Comparison of ENCODE assay signal across 8 mouse cellular contexts in the genomic region with DNA sequence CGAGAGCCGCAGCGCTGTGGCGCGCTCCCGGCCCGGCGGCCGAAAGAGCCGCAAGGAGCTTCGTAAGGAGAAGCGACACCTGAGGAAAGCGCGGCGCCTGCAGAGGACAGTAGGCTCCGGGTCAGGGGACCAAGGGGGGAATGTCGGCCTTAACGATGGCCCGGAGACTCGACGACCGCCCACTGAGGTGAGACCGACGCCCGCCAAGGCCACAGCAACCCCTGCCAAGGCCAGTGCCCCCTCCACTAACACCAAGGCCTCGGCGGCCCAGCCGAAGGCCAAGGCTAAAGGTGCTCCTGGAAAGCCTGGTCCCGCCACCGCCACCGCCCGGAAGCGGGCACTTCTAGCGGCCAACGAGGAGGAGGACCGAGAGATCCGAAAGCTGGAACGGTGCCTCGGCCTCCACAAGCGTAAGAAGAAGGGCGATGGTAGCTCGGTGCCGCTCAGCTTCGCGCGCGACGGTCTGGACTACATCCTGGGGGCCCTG. TPM values are rescaled to one million over a fixed set of nuclear protein-coding genes. Genes with fewer than 3 reads are reported as not detected.
DNase-seq lines count a peak whose midpoint lies in the region; ATAC-seq and TF ChIP-seq lines count a peak whose summit lies in the region.

No protein-coding gene starts in this region.

- peak overlapping the region; percentile 69 for H3K9ac ChIP-seq in CH12.LX (ENCODE audit: insufficient read depth, low read depth)
- peak overlapping the region; percentile 84 for H3K9ac ChIP-seq in intestine, embryonic 16.5 days (ENCODE audit: low read depth, low read length)
- H3K9ac ChIP-seq in neural tube, embryonic 15.5 days (replicated peaks): peak overlapping the region; percentile 84

- intact Hi-C loops in gastrocnemius, postnatal 36 days (cut with DNase I): no loop called here

- H3K36me3 ChIP-seq in CH12.LX (replicated peaks in 1 of 2; ENCODE audit: control insufficient read depth in 1 of 2, insufficient read depth in 1 of 2, low read length in 1 of 2): peaks cover 27 to 44% of the 10 kb centered on the region in 2 experiments
- H3K36me3 ChIP-seq in intestine, embryonic 16.5 days (ENCODE audit: control insufficient read depth, insufficient read depth, low read length): no peaks in the 10 kb centered on the region
- peaks cover 29% of the 10 kb centered on the region for H3K36me3 ChIP-seq in neural tube, embryonic 15.5 days

- peak; percentile 62 for DNase-seq in cerebellum, postnatal 10 days
- no peak for DNase-seq in cerebellum, adult 11 months
- no peak for DNase-seq in CH12.LX (ENCODE audit: extremely low read depth)
- peak; percentile 37 for DNase-seq in c-Kit-positive CD71-positive TER-119-positive erythroid progenitor cells, embryonic 14.5 days (ENCODE audit: low spot score)
- DNase-seq in gastrocnemius, postnatal 36 days: peak; percentile 7 to 21
- no peak for DNase-seq in lung, adult 2 months

- no peak for TF ChIP-seq RAD21 in CH12.LX (IDR thresholded peaks at IDR 0.05; ENCODE audit: low read depth, low read length)

- peaks cover 2 to 39% of the 10 kb centered on the region in 2 experiments for H3K4me1 ChIP-seq in CH12.LX (ENCODE audit: control insufficient read depth in 1 of 2, insufficient read depth in 2 of 2)
- H3K4me1 ChIP-seq in intestine, embryonic 16.5 days (ENCODE audit: control insufficient read depth, insufficient read depth, low read length): peaks cover 16% of the 10 kb centered on the region
- peaks cover 10% of the 10 kb centered on the region for H3K4me1 ChIP-seq in lung, adult 2 months (ENCODE audit: control insufficient read depth, insufficient read depth, low read length)
- peaks cover 42% of the 10 kb centered on the region for H3K4me1 ChIP-seq in neural tube, embryonic 15.5 days

- peaks cover 32% of the 10 kb centered on the region for H3K79me2 ChIP-seq in CH12.LX (replicated peaks; ENCODE audit: control insufficient read depth, extremely low read depth, insufficient read depth, poor library complexity, severe bottlenecking)

- no peak for TF ChIP-seq EP300 in CH12.LX (IDR thresholded peaks at IDR 0.05; ENCODE audit: low read length)

- H3K27me3 ChIP-seq in CH12.LX (replicated peaks): peaks cover 6% of the 10 kb centered on the region
- H3K27me3 ChIP-seq in intestine, embryonic 16.5 days (replicated peaks; ENCODE audit: control insufficient read depth, insufficient read depth, low read length): no peaks in the 10 kb centered on the region
- peaks cover 14% of the 10 kb centered on the region; the same call in 1 of the 2 replicates for H3K27me3 ChIP-seq in neural tube, embryonic 15.5 days (replicated peaks)

- dilution Hi-C loops in CH12.LX (cut with MboI; ENCODE audit: extremely low pct_ligation_motif_present, extremely low pct_unique_long_range_greater_than_20kb, low sequenced_read_pairs): no loop called here

- H3K27ac ChIP-seq in CH12.LX (ENCODE audit: insufficient read depth, low read depth): no peak overlapping the region
- H3K27ac ChIP-seq in intestine, embryonic 16.5 days (ENCODE audit: low read length): peak overlapping the region; percentile 86
- H3K27ac ChIP-seq in neural tube, embryonic 15.5 days (replicated peaks): peak overlapping the region; percentile 78

- TF ChIP-seq POLR2A in CH12.LX (IDR thresholded peaks at IDR 0.05; ENCODE audit: low read depth, low read length): no peak
- TF ChIP-seq POLR2A in lung, adult 2 months (IDR thresholded peaks at IDR 0.05; ENCODE audit: borderline replicate concordance, extremely low read depth, low read depth, low read length): no peak

- H3K4me2 ChIP-seq in CH12.LX (ENCODE audit: insufficient read depth, low read depth, poor library complexity, severe bottlenecking): peak overlapping the region; percentile 69; the same call in 1 of the 2 replicates
- peak overlapping the region; percentile 83 for H3K4me2 ChIP-seq in intestine, embryonic 16.5 days (ENCODE audit: low read depth, low read length)
- H3K4me2 ChIP-seq in neural tube, embryonic 15.5 days: peak overlapping the region; percentile 96

- under 1% methylated on average over 48 of the region's 48 CpGs for WGBS in intestine, embryonic 16.5 days
- WGBS in lung, adult 2 months: under 1% methylated on average over 48 of the region's 48 CpGs
- under 1% methylated on average over 48 of the region's 48 CpGs for WGBS in neural tube, embryonic 15.5 days

- no peaks in the 10 kb centered on the region for H3K9me3 ChIP-seq in CH12.LX (replicated peaks; ENCODE audit: low read length)
- no peaks in the 10 kb centered on the region for H3K9me3 ChIP-seq in intestine, embryonic 16.5 days (ENCODE audit: control insufficient read depth, low read length)
- H3K9me3 ChIP-seq in neural tube, embryonic 15.5 days (replicated peaks): no peaks in the 10 kb centered on the region

- no peak for TF ChIP-seq CTCF in CH12.LX (conservative IDR thresholded peaks at IDR 0.05 in 1 of 2, IDR thresholded peaks at IDR 0.05 in 1 of 2; ENCODE audit: low read depth in 2 of 2, low read length in 2 of 2)
- no peak for TF ChIP-seq CTCF in lung, adult 2 months (IDR thresholded peaks at IDR 0.05; ENCODE audit: insufficient read depth, low read length)

- ATAC-seq in intestine, embryonic 16.5 days: peak; percentile 79
- peak; percentile 75; the same call in 1 of the 2 replicates for ATAC-seq in neural tube, embryonic 15.5 days (ENCODE audit: low FRiP score)

- peak overlapping the region; percentile 86 to 94 (median 88) for H3K4me3 ChIP-seq in CH12.LX (replicated peaks in 1 of 3; ENCODE audit: low read depth in 2 of 3, low read length in 2 of 3, poor library complexity in 1 of 3)
- H3K4me3 ChIP-seq in intestine, embryonic 16.5 days (ENCODE audit: low read length): peak overlapping the region; percentile 84
- H3K4me3 ChIP-seq in lung, adult 2 months (replicated peaks; ENCODE audit: extremely low read depth, low read depth, low read length): peak overlapping the region; percentile 97
- peak overlapping the region; percentile 91 for H3K4me3 ChIP-seq in neural tube, embryonic 15.5 days (replicated peaks)

- in situ Hi-C loops in CH12.LX (cut with MboI; ENCODE audit: low pct_ligation_motif_present, low pct_unique_long_range_greater_than_20kb, low sequenced_read_pairs): no loop called here

TF ChIP-seq in CH12.LX, 34 proteins besides CTCF, POLR2A, EP300 and RAD21:
- TF ChIP-seq ETS1 (conservative IDR thresholded peaks at IDR 0.05; ENCODE audit: low read depth, low read length) (no peak), UBTF (IDR thresholded peaks at IDR 0.05; ENCODE audit: low read depth, low read length) (0 out of 2 replicates have a peak, but pooled peaks have one; percentile 53)

RNA-seq across cellular contexts. Expression of gene Nom1, which starts 0.5 kb away (rescaled TPM):
- total RNA-seq in CH12.LX (2012; rRNA removed) (23.7 and 38.4 TPM in 2 replicates), CH12.LX (2014; rRNA removed) (30.6 and 36.3 TPM in 2 replicates)
- 28.6 and 33.1 TPM in 2 replicates for polyA plus RNA-seq in CH12.LX (2012; ENCODE audit: insufficient read length, low read depth)
- 10 to 100 TPM in 1 of 2 experiments, 1 to 10 TPM in 1; 8.9 to 10.4 TPM for total RNA-seq in gastrocnemius, postnatal 36 days (2021)
- polyA plus RNA-seq in intestine, embryonic 16.5 days (2015; fragmentation: Nextera tagmentation; extraction: Ambion mirVana): 29.0 and 32.8 TPM in 2 replicates
- polyA plus RNA-seq in lung, adult 2 months (2012; rRNA removed): 2.8 and 7.1 TPM in 2 replicates
- 16.2 and 23.1 TPM in 2 replicates for polyA plus RNA-seq in neural tube, embryonic 15.5 days (2015; fragmentation: Nextera tagmentation; extraction: Ambion mirVana)

RNA-seq across cellular contexts. Expression of gene Mnx1, which starts 43.4 kb away (rescaled TPM):
- 0.21 TPM in 1 of 2 replicates, not detected in the other for total RNA-seq in CH12.LX (2012; rRNA removed)
- total RNA-seq in CH12.LX (2014; rRNA removed): not detected in 2 replicates
- 0.11 TPM in 1 of 2 replicates, not detected in the other for polyA plus RNA-seq in CH12.LX (2012; ENCODE audit: insufficient read length, low read depth)
- not detected for total RNA-seq in gastrocnemius, postnatal 36 days (2021)
- 0.22 and 0.81 TPM in 2 replicates for polyA plus RNA-seq in intestine, embryonic 16.5 days (2015; fragmentation: Nextera tagmentation; extraction: Ambion mirVana)
- polyA plus RNA-seq in lung, adult 2 months (2012; rRNA removed): not detected in 2 replicates
- polyA plus RNA-seq in neural tube, embryonic 15.5 days (2015; fragmentation: Nextera tagmentation; extraction: Ambion mirVana): 0.95 and 1.3 TPM in 2 replicates

RNA-seq across cellular contexts. Expression of gene Lmbr1, which starts 56.7 kb away (rescaled TPM):
- total RNA-seq in CH12.LX (2012; rRNA removed) (not detected in 2 replicates), CH12.LX (2014; rRNA removed) (not detected in 2 replicates)
- polyA plus RNA-seq in CH12.LX (2012; ENCODE audit: insufficient read length, low read depth): not detected in 2 replicates
- 1 to 10 TPM; 9.8 to 9.9 TPM for total RNA-seq in gastrocnemius, postnatal 36 days (2021)
- polyA plus RNA-seq in intestine, embryonic 16.5 days (2015; fragmentation: Nextera tagmentation; extraction: Ambion mirVana): 11.2 and 12.3 TPM in 2 replicates
- 4.1 and 4.5 TPM in 2 replicates for polyA plus RNA-seq in lung, adult 2 months (2012; rRNA removed)
- 35.6 and 36.5 TPM in 2 replicates for polyA plus RNA-seq in neural tube, embryonic 15.5 days (2015; fragmentation: Nextera tagmentation; extraction: Ambion mirVana)

Comparison
In these comparisons a context has a peak if more than half of its experiments do, and no peak if none do; other contexts are left out.
1. DNase-seq: peak in cerebellum, postnatal 10 days (2 of 2), c-Kit-positive CD71-positive TER-119-positive erythroid progenitor cells, embryonic 14.5 days (single experiment) and gastrocnemius, postnatal 36 days (2 of 2); none in cerebellum, adult 11 months (single experiment), CH12.LX (single experiment) and lung, adult 2 months (single experiment).
2. Peak in every context shown above with its lines, with median percentiles within 50 percentile points of each other: H3K4me2 ChIP-seq, H3K4me3 ChIP-seq and H3K9ac ChIP-seq.